Mouse (Mus musculus) limb, embryonic 11.5 days (tissue): ENCODE data around the gene Ubl7. TPM values are rescaled to one million over a fixed set of nuclear protein-coding genes. Genes with fewer than 3 reads are reported as not detected.
A peak's percentile ranks its signal among the peaks of the same experiment; 100 is the strongest.

ENCODE experiments used
- ATAC-seq: fragments of 200-750 bp; cut with Nextera tagmentation; 2 replicates; pipeline ENCODE4 v1.8.0; 2017; ENCODE audit warnings: low read depth; ENCODE audit not compliant: insufficient number of reproducible peaks, low FRiP score, low TSS enrichment
- DNase-seq: peaks from one replicate; pipeline ENCODE4 v3.0.0-alpha.2; 2015; ENCODE audit warnings: low spot score
- H3K27ac ChIP-seq: fragments of 300-500 bp; sonication (generic); replicated peaks from 2 replicates; pipeline ENCODE4 v1.5.1; 2014; ENCODE audit warnings: low read depth, mild to moderate bottlenecking, low read length
- H3K27me3 ChIP-seq: fragments of 300-500 bp; sonication (generic); 2 replicates; pipeline ENCODE4 v1.6.1; 2014; ENCODE audit warnings: mild to moderate bottlenecking, low read length, mixed read lengths; ENCODE audit not compliant: control insufficient read depth, insufficient read depth
- H3K36me3 ChIP-seq: fragments of 300-500 bp; sonication (generic); 2 replicates; pipeline ENCODE4 v1.6.1; 2014; ENCODE audit warnings: mild to moderate bottlenecking, low read length, moderate library complexity, mixed read lengths; ENCODE audit not compliant: control insufficient read depth, insufficient read depth
- H3K4me1 ChIP-seq: fragments of 300-500 bp; sonication (generic); 2 replicates; pipeline ENCODE4 v1.6.1; 2014; ENCODE audit warnings: low read length, mixed read lengths; ENCODE audit not compliant: control insufficient read depth, insufficient read depth
- H3K4me2 ChIP-seq: fragments of 300-500 bp; sonication (generic); 2 replicates; pipeline ENCODE4 v1.6.1; 2014; ENCODE audit warnings: low read depth, mild to moderate bottlenecking, moderate library complexity; ENCODE audit not compliant: severe bottlenecking
- H3K4me3 ChIP-seq: fragments of 300-500 bp; sonication (generic); 2 replicates; pipeline ENCODE4 v1.5.1; 2014; ENCODE audit warnings: low read depth, low read length
- H3K9ac ChIP-seq: fragments of 300-500 bp; sonication (generic); 2 replicates; pipeline ENCODE4 v1.6.1; 2014; ENCODE audit warnings: mild to moderate bottlenecking, low read length
- H3K9me3 ChIP-seq: fragments of 300-500 bp; sonication (generic); 2 replicates; pipeline ENCODE4 v1.6.1; 2016; ENCODE audit warnings: low read length; ENCODE audit not compliant: control insufficient read depth
- WGBS: fragments of 180-500 bp; shearing (Covaris S2); extraction: QIAGEN DNeasy Blood & Tissue Kit; methylation state at CpG from one replicate; pipeline ENCODE4 v1.1.7; 2014; 5-methylcytosine and 5-hydroxymethylcytosine counted together
- polyA plus RNA-seq: library from polyadenylated mRNA; unstranded; fragments of >200 nt; fragmentation: Nextera tagmentation; extraction: Ambion mirVana; gene quantifications from 2 replicates; pipeline ENCODE4 v1.2.1, GENCODE M21; 2014

Ubl7 gene
- polyA plus RNA-seq, 1 experiment from 2014 or later, result 127 TPM

DNA sequence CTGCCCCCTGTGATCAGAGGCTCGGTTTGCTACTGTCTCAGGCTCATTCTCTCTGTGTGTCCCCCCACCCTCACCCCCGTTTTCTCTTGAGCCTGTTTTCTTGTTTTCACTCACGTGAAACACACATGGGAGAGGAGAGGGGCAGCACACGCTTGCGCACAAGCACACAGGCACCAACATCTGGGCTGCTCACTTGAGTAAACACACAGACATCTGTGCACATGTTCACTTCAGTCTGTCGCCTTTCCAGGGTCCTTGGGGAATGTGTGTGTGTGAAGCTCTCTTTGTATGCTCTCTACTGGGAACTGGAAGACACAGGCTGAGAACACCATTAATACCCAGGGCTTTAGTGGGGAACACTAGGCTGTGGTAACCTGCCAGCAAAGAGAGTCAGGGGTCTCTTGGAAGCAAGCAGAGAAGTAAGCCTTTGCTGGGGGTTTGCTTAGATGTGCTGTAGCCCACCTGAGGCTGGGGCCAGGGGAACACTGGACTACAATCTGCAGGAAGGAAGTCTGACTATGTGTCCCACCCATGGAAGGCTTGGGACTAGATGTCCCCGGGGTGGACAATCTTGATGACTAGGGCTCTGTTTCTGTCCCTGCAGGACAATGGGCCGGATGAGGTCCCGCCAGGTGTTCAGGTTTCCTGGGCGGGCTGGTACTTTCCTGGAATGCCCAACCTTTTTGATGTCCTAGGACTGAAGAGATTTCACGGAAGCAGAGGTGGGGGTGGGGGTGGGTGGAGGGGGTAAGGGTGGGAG, 59.1 kb downstream of the Ubl7 start:
- Histone ChIP-seq H3K27me3 (no peaks in the 10 kb centered on the region), H3K9me3 (no peaks in the 10 kb centered on the region), H3K4me3 (no peak overlapping the region), H3K4me1 (peaks cover 20% of the 10 kb centered on the region), H3K27ac (no peak overlapping the region), H3K36me3 (no peaks in the 10 kb centered on the region), H3K4me2 (no peak overlapping the region), H3K9ac (no peak overlapping the region)
- WGBS, result 81% methylated on average over 11 of the region's 11 CpGs
- no peak for DNase-seq
- no peak for ATAC-seq

DNA sequence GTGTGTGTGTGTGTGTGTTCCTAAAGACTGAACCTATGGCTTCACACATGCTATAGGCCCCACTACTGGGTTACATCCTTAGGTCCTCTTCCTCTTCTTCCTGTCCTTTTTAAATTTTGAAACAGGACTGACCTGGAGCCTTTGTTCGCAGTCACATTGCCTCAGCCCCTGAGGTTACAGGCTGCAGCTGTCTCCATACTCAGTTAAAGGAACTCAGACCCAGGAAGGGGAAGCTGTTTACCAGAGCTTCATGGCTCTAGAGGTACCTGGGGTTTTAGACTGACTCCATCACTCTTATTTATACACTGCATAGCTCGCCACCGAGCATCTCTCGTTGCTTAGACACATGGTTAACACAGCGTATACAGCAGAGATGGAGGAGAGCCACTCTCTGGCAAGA, 60.6 kb downstream of the Ubl7 start:
- ATAC-seq (no peak), DNase-seq (no peak)
- 91% methylated on average over 5 of the region's 5 CpGs for WGBS
- H3K4me2 ChIP-seq, result no peak overlapping the region
- peaks cover 20% of the 10 kb centered on the region for H3K4me1 ChIP-seq
- no peak overlapping the region for H3K4me3 ChIP-seq
- H3K27me3 ChIP-seq, result no peaks in the 10 kb centered on the region
- no peak overlapping the region for H3K27ac ChIP-seq
- no peaks in the 10 kb centered on the region for H3K9me3 ChIP-seq
- H3K36me3 ChIP-seq, result no peaks in the 10 kb centered on the region
- H3K9ac ChIP-seq, result no peak overlapping the region

DNA sequence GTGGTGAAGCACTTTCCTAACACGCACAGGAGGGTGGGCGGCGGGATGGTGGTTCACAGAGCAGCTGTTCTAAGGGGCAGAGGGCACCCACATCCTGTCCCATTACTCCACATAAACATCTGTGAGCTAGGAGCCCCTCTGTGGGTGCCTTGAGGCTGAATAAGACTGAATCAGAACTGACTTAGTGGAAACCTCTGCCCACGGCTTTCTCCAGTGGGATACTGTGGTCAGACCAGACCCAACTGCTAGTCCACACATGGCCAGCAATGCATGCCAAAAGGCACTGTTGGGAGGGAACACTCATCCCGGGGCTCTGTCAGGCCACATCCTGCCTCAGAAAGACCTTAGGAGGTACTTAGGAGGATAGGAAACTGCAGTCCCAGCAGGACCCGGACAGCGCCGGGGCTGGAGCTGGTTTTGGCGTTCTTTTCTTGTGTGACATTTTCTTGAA, 61.4 kb downstream of the Ubl7 start:
- WGBS, result 56% methylated on average over 9 of the region's 9 CpGs
- Histone ChIP-seq H3K4me1 (peaks cover 20% of the 10 kb centered on the region), H3K27ac (peak overlapping the region; percentile 63), H3K9me3 (no peaks in the 10 kb centered on the region), H3K4me2 (no peak overlapping the region), H3K4me3 (no peak overlapping the region), H3K27me3 (no peaks in the 10 kb centered on the region), H3K36me3 (no peaks in the 10 kb centered on the region), H3K9ac (no peak overlapping the region; the same call in 1 of the 2 replicates)
- ATAC-seq (no peak), DNase-seq (peak; percentile 29)

DNA sequence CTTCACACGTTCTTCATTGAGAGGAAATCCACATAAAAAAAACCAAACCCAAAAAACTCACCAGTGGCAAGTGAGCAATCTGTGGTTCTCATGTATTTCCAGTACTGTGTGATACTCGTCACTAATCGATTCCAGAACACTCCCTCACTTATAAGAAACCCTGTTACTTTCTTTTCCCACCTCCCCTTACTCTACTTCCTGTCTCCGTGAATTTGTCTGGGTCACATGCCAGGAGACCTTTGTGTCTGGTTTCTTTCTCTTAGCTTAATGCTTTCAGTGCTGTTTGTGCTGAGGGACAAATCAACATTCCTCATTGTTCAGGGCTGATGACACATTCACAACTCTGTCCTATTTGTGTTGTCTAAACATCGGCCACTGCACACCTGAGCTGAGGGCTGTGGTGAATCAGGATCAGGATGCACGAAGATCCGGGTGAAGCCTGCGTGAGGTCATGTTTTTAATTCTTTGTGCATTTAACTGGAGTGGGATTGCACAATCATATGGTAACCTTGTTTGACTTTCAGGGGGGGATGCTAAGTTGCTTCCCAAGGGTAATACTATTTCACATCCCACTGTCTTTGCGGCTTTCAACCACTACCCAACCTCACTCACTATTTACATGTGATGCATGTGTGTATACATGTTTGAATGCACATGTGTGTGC, 62.1 kb downstream of the Ubl7 start:
- no peak for ATAC-seq
- Histone ChIP-seq H3K4me2 (no peak overlapping the region), H3K4me1 (peaks cover 20% of the 10 kb centered on the region), H3K4me3 (no peak overlapping the region), H3K9me3 (no peaks in the 10 kb centered on the region), H3K9ac (no peak overlapping the region; the same call in 1 of the 2 replicates), H3K36me3 (no peaks in the 10 kb centered on the region), H3K27me3 (no peaks in the 10 kb centered on the region), H3K27ac (peak overlapping the region; percentile 63)
- WGBS, result 44% methylated on average over 9 of the region's 9 CpGs
- DNase-seq, result peak; percentile 38

DNA sequence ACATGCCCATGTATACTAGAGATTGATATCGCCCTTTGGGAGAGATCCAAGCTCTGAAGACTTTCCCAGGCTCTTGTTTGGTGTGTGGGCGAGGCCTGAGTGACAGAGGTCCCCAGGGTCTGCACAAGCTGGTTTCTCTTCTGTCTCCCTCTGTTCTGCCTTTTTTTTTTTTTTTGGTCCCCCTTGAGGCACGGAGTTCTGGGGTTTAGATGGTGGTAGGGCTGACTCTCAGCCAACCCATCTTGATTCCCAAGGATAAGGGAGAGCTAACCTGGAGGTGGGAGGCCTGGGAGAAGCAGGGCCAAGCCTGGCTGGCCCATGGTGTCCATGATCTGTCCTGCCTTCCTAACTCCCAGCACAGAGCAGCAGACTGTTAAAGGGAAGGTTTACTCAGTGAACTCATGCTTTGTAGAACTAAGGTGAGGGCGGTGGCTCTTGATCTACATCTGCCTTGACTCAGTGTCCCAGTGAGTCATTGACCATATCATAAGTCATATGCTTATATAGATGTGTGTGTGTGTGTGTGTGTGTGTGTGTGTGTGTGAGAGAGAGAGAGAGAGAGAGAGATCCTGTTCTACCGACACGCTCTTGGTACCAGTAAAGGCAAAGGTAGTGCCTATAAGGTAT, 62.8 kb downstream of the Ubl7 start:
- Histone ChIP-seq H3K4me3 (no peak overlapping the region), H3K4me2 (no peak overlapping the region), H3K27me3 (no peaks in the 10 kb centered on the region), H3K27ac (peak overlapping the region; percentile 63), H3K36me3 (no peaks in the 10 kb centered on the region), H3K4me1 (peaks cover 20% of the 10 kb centered on the region), H3K9ac (no peak overlapping the region), H3K9me3 (no peaks in the 10 kb centered on the region)
- DNase-seq, result no peak
- 87% methylated on average over 6 of the region's 6 CpGs for WGBS
- no peak for ATAC-seq

DNA sequence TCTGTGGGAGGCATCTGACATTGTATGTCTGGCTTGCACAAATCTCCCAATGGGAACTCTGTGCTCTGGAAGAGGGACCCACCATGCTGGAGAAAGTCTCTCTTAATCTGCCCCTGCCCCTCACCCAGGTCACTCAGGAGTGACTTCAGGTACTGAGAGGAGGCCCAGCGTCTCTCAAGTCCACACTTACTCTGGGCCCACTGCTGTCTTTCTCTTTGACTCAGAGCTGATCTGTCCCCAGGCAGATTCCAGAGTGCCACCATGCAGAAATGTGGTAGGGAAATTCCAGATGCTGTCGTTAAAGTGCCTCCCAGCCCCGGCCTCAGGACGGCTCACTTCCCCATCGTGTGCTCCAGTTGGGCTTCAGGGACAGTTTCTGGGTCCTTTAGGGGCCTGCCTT, 63.4 kb downstream of the Ubl7 start:
- WGBS, result 39% methylated on average over 5 of the region's 5 CpGs
- no peak for ATAC-seq
- Histone ChIP-seq H3K27ac (no peak overlapping the region), H3K4me2 (no peak overlapping the region), H3K36me3 (no peaks in the 10 kb centered on the region), H3K27me3 (no peaks in the 10 kb centered on the region), H3K9me3 (no peaks in the 10 kb centered on the region), H3K9ac (no peak overlapping the region), H3K4me3 (no peak overlapping the region), H3K4me1 (peaks cover 20% of the 10 kb centered on the region)
- DNase-seq, result no peak

DNA sequence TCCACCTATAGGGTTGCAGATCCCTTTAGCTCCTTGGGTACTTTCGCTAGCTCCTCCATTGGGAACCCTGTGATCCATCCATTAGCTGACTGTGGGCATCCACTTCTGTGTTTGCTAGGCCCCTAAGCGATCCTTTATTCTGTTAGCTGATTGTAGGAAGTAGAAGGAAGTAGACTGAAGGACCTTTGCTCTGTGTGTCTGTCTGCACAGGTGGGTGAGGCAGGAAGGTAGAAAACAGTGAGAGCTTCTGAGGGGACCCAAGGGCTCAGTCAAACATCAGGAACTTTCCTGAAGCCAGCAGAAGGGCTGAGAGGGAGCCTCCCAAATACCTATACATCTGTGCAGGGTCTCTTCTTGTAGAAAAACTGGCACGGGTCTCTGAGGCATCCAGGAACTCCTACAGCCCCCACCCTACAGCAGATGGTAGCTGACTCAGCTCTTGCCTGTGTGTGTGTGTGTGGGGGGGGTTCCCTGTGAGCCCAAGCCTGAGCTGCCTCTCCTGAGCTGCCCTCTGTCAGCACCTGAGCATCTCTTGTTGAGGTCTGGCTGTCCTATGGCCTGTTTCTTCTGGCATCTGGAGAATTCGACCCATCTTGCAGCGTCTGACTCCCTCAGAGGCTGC, 64.5 kb downstream of the Ubl7 start:
- DNase-seq, result no peak
- ATAC-seq, result no peak
- Histone ChIP-seq H3K4me3 (no peak overlapping the region), H3K4me2 (no peak overlapping the region), H3K4me1 (peaks cover 20% of the 10 kb centered on the region), H3K27ac (no peak overlapping the region), H3K9ac (no peak overlapping the region), H3K9me3 (no peaks in the 10 kb centered on the region), H3K27me3 (no peaks in the 10 kb centered on the region), H3K36me3 (no peaks in the 10 kb centered on the region)
- 72% methylated on average over 5 of the region's 5 CpGs for WGBS

DNA sequence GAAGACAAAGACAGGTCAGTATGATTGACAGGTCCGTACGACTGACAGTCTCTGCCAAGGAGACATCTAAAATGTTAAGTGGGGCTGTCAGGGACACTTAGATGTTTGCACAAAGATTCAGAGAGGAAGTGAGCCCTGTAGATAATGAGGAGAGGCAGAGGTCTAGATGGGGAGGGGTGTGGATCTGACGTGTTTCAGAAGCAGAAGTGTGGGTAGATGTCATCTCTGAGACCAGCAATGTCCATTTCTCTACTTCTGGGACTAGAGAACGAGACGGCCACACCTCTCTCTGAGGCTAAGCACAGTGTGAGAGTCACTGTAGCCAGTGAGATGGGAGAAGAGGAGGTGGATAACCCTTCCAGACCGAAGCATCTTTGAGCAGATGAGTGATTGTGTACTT, 67.2 kb downstream of the Ubl7 start:
- no peak overlapping the region for H3K9ac ChIP-seq
- no peak for ATAC-seq
- WGBS, result 83% methylated on average over 6 of the region's 6 CpGs
- H3K27me3 ChIP-seq, result no peaks in the 10 kb centered on the region
- no peak overlapping the region for H3K27ac ChIP-seq
- H3K4me2 ChIP-seq, result no peak overlapping the region
- H3K36me3 ChIP-seq, result no peaks in the 10 kb centered on the region
- DNase-seq, result no peak
- peaks cover 9% of the 10 kb centered on the region; the same call in 1 of the 2 replicates for H3K4me1 ChIP-seq
- no peaks in the 10 kb centered on the region for H3K9me3 ChIP-seq
- H3K4me3 ChIP-seq, result no peak overlapping the region
